Mouse (Mus musculus): ENCODE results near the gene Tfpt.
"Not testable (repeated sequence)": the region's sequence is repeated elsewhere in the genome, so short reads cannot be mapped to it uniquely, and the experiment has no call there.

The Tfpt gene

GRCm38 (mm10) chr7:3617242-3617995, 12.3 kb downstream of the Tfpt start, which contains the start of gene Ndufa3:
Gene Ndufa3 (plus strand): TSS chr7:3617373.
- CTCF ChIA-PET = no interaction called here

- CTCF ChIA-PET = interaction anchor here (0.6 kb wide), 2 partner anchors 285 to 1041 kb away, joined by 3 to 5 read pairs; no protein-coding TSS in a partner anchor
These were observed 13.1 kb downstream of the Tfpt start for GRCm38 (mm10) chr7:3616389-3617241.

DNA sequence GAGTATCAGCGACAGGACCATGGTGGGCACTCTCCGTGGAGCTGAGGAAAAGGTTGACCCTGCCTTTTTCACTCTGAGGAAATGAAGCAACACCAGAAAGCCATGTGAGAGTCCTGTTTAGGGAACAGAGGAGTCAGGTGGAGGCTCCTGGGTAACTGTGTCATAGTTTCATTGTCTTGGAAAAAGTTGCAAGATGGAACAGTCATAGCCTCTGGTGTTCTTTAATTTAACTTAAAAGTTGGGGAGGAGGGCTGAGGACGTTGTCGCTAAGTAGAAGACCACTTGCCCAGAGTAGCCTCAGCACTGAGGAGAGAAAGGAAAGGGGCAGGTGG, 13.7 kb downstream of the Tfpt start, which contains the start of gene Oscar:
TSS of gene Oscar (minus strand) at position 101 of the 332 bp plus-strand sequence.
- CTCF ChIA-PET = interaction anchor here (0.6 kb wide), 2 partner anchors 30 to 285 kb away, joined by 5 to 10 read pairs; no protein-coding TSS in a partner anchor

DNA sequence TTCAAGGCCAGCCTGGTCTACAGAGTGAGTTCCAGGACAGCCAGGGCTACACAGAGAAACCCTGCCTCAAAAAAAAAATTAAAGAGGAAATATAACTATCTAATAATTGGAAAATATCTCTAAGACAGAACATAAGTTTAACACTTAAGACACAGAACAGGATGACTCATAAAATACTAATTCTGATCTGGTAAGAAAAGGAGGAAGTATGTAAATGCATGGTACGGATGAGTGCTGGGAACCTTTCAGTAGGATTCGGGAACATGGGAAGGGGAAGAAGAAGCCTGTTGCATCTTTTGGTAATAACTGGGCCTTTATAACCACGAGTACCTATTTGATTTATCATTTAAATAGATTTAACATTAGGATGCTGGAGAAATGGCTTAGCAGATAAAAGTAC, 15.7 kb downstream of the Tfpt start:
- CTCF ChIA-PET = no interaction called here

DNA sequence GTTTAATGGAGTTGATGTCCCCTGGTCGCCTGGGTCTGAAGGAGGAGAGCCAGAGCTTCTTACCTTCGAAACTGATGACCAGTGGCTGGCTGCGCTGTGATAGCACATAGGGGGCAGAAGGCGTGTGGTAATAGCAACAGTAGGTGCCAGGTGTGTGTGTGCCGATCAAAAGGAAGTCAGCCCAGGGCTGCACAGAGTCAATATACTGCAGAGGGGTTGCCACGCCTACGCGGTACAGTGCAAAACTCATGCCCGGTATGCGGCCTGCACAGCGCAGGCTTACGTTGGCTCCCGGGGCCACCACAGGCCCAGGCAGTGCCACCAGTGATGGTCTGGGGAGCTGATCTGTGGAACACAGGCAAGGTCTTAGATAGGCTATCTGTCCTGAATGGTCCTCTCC, 18.7 kb downstream of the Tfpt start:
- CTCF ChIA-PET = no interaction called here

GRCm38 (mm10) chr7:3610437-3610836, 19.3 kb downstream of the Tfpt start:
- CTCF ChIA-PET = no interaction called here

DNA sequence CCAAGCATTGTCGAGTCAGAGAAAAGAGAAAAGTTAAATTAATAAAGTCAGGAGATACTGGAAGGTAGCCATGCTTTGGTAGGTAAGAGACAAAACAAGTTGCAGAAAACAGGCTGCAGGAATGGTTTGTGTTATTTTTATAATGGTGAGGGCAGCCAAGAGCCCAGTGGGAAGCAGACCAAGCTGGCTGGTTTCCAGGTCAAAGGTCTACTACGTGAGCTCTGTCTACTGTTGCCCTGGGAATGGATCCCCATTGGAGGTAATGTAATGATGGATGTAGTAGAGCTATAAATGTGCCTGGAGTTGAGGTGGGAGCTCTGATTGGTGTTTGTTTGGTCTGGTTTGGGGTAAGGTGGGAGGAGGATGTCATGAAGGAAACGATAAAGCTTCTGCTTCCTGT, 20.6 kb downstream of the Tfpt start:
- CTCF ChIA-PET = no interaction called here

DNA sequence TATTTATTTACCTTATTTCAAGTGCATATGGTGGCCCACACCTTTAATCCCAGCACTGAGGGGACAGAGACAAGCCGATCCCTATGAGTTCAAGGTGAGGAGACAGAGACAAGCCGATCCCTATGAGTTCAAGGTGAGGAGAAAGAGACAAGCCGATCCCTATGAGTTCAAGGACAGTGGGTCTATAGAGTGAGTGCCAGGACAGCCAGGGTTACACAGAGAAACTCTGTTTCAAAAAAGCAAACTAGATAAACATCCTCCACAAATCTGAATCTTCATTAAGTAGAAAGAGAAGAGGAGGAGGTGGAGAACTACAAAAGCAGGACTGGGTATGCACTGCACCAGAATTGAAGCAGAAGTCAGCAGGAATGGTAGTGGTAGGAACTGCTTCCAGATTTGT, 21.1 kb downstream of the Tfpt start:
- CTCF ChIA-PET = no interaction called here

GRCm38 (mm10) chr7:3607391-3607790, 22.3 kb downstream of the Tfpt start:
- CTCF ChIA-PET = no interaction called here

GRCm38 (mm10) chr7:3606798-3607197, 22.9 kb downstream of the Tfpt start:
- CTCF ChIA-PET = no interaction called here

GRCm38 (mm10) chr7:3601119-3601518, 28.6 kb downstream of the Tfpt start:
- CTCF ChIA-PET = no interaction called here

DNA sequence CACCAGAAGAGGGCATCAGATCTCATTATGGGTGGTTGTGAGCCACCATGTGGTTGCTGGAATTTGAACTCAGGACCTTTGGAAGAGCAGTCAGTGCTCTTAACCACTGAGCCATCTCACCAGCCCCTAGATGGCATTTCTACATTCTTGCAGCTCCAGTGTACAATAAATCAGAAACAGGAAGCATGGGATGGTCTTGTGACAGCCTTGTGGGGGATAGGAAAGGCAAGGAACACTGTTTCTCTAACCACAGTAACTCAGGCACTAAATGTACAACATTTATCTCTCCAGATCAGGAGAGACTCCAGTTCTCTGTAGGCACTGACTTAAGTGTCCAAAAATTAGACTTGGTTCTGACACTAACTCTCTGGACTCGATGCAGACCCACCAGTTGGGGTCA, 32.0 kb downstream of the Tfpt start:
- CTCF ChIA-PET = not testable (repeated sequence)

- CTCF ChIA-PET = interaction anchor here (0.6 to 0.7 kb wide), 2 partner anchors 228 to 851 kb away, joined by 5 to 7 read pairs; partner anchors contain the start of gene Rdh13
These were observed 34.6 kb downstream of the Tfpt start for GRCm38 (mm10) chr7:3595146-3595545.

DNA sequence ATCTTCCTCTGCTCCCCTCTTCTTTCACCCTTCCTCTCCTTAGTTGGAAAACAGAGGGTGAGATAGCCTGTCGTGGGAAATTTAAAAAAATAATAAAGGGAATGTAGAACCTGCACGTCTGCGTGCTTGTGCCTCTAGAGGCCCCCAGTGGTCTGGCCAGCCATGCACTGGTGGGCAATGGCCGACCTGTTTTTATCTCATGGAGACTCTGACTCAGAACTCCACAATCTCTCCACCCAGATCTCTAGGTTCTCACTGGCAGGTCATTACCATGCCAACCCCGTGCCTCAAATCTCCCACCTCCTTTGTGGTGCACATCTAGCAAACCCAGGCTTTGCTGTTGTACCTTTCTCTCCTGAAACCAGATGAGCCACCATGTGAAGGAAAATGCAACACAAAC, 35.0 kb downstream of the Tfpt start:
- CTCF ChIA-PET = interaction anchor here (0.7 kb wide), 1 partner anchor 228 kb away, joined by 5 read pairs; no protein-coding TSS in a partner anchor

- CTCF ChIA-PET = no interaction called here
These were observed 35.9 kb downstream of the Tfpt start for GRCm38 (mm10) chr7:3593855-3594254.

DNA sequence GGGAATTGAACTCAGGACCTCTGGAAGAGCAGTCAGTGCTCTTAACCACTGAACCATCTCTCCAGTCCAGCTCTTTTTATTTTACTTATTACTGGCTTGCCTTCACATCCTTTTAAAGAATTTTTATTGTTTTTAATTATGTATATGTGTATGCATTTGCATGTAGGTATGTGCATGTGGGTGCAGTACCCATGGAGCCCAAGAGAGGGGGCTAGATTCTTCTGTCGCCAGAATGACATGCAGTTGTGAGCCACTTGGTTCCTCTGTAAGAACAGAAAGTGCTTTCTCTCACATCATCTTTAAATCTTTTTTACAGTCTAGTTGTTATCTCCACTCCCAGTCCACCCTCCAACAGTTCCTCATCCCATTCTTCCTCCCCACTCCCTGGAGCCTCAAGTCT, 38.2 kb downstream of the Tfpt start:
- CTCF ChIA-PET = no interaction called here

GRCm38 (mm10) chr7:3590550-3590949, 39.2 kb downstream of the Tfpt start:
- CTCF ChIA-PET = no interaction called here

- CTCF ChIA-PET = no interaction called here
These were observed 42.4 kb downstream of the Tfpt start for GRCm38 (mm10) chr7:3587292-3587691.

GRCm38 (mm10) chr7:3586255-3586654, 43.5 kb downstream of the Tfpt start:
- CTCF ChIA-PET = interaction anchor here (0.6 kb wide), 1 partner anchor 285 kb away, joined by 3 read pairs; no protein-coding TSS in a partner anchor

DNA sequence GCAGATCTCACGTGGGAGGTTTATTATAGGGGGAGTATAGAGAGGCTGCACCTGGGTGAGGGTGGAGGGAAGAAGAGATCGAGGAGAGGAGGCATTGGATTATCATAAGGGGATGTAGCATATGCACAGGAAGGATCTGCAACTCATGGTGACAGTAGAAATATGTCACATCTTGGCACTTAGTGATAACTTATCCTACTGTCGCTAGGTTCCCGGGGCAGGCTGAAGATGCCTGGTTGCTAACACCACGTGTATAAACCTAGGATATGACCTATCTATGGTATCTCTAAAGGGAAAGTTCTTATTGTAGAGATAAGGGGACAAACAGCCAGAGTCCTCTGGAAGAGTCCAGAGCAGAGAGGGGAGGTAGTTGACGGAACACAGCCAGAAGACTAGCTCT, 44.0 kb downstream of the Tfpt start:
- CTCF ChIA-PET = interaction anchor here (0.6 kb wide), 1 partner anchor 30 kb away, joined by 10 read pairs; the partner anchor contains the start of gene Oscar

DNA sequence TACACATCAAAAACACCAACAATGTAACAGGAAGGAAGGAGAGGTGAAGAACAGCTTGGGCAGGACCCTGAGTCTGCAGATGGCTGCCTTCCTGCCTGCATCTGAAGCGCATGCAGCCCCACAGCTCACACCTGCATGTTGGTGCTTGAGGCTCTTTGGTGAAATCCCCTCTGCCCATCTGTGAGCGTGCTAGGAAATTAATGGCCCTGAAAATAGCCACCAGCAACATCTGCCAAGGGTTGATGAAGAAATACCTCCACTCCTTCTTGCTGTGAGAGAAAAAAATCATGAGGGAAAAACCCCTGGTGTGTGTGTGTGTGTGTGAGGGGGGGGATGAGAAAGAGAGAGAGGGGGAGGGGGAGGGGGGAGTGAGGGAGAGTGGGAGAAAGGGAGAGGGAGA, 49.7 kb downstream of the Tfpt start:
- CTCF ChIA-PET = no interaction called here

DNA sequence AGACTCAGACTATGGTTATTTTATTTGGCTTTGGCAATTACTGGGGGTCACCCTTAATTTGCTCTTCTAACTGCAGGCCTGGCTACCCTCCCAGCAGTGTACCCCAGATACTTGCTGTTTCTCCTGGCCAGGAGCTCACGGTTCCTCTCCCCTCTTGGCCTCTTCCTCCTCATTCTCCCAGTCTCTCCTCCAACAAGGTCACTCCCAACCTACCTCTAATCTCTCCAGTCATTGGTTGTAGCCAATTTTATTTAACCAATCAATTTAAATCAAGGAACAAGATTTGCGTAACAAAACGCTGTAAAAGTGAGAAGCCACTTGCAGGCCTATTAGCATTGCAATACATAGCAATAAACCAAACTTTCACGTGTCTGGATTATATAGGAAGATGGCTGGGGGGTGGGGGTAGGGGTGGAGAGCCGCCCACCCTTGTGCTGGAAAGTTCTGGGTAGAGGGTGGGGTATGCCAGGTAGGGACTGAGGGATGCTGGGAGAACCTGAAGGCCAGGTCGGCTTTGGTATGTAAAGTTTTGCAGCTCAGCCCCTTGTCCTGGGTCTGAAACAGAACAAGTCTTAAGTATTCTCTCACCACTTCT, 50.7 kb downstream of the Tfpt start:
- CTCF ChIA-PET = no interaction called here

All from spleen, embryonic (tissue).